Mouse (Mus musculus): ENCODE measurements at regions not wholly inside any gene's neighbourhood (a gene's known extent, or its start where the extent isn't known, plus 50 kb on each side); places are given as distances from the start of the nearest gene placed in this dataset.
A peak's percentile ranks its signal among the peaks of the same experiment; 100 is the strongest.

GRCm38 (mm10) chr8:92070704-92071103 lies 268.8 kb upstream of the Irx3 start:
- Histone ChIP-seq H3K9ac (no peak overlapping the region), H3K9me3 (ENCODE audit: low read length) (no peaks in the 10 kb centered on the region), H3K4me3 (ENCODE audit: low read depth, low read length) (no peak overlapping the region), H3K4me1 (ENCODE audit: insufficient read depth) (0 out of 2 replicates have a peak, but pooled peaks cover 4% of the 10 kb centered on the region), H3K36me3 (ENCODE audit: insufficient read depth) (no peaks in the 10 kb centered on the region), H3K27ac (ENCODE audit: low read depth, low read length) (no peak overlapping the region), H3K27me3 (ENCODE audit: insufficient read depth, low read length) (peaks cover 68% of the 10 kb centered on the region), H3K4me2 (ENCODE audit: low read depth) (no peak overlapping the region)
- 14% methylated on average over 8 of the region's 8 CpGs for WGBS
- no peak for TF ChIP-seq CTCF (IDR thresholded peaks at IDR 0.05; ENCODE audit: low read depth)
- ATAC-seq, result no peak
- peak; percentile 14 for DNase-seq

DNA sequence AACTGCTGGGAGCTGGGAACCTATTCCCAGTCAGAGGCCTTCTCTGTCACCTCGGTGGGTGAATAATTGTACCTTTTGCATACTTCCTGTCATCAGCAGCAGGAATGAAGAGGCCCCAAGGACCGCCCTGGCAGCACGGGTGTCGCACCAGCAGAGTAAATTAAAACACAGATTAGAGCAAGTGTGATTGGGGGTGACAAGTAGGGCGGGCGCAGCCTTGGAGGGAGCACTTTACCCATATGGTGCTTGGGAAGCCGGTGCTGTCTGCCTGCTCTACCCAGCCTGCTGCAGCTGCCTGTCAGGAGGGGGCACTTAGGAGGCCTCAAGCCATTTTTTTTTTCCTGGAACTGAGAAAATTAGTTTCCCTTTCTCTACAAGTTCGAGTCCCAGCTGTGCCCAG lies 264.6 kb upstream of the Irx3 start:
- ATAC-seq (no peak), DNase-seq (no peak)
- 21% methylated on average over 8 of the region's 8 CpGs for WGBS
- Histone ChIP-seq H3K4me2 (ENCODE audit: low read depth) (no peak overlapping the region), H3K9me3 (ENCODE audit: low read length) (no peaks in the 10 kb centered on the region), H3K27ac (ENCODE audit: low read depth, low read length) (no peak overlapping the region), H3K9ac (no peak overlapping the region), H3K4me1 (ENCODE audit: insufficient read depth) (no peaks in the 10 kb centered on the region), H3K4me3 (ENCODE audit: low read depth, low read length) (no peak overlapping the region), H3K36me3 (ENCODE audit: insufficient read depth) (no peaks in the 10 kb centered on the region), H3K27me3 (ENCODE audit: insufficient read depth, low read length) (peaks cover 79% of the 10 kb centered on the region)
- no peak for TF ChIP-seq CTCF (IDR thresholded peaks at IDR 0.05; ENCODE audit: low read depth)

DNA sequence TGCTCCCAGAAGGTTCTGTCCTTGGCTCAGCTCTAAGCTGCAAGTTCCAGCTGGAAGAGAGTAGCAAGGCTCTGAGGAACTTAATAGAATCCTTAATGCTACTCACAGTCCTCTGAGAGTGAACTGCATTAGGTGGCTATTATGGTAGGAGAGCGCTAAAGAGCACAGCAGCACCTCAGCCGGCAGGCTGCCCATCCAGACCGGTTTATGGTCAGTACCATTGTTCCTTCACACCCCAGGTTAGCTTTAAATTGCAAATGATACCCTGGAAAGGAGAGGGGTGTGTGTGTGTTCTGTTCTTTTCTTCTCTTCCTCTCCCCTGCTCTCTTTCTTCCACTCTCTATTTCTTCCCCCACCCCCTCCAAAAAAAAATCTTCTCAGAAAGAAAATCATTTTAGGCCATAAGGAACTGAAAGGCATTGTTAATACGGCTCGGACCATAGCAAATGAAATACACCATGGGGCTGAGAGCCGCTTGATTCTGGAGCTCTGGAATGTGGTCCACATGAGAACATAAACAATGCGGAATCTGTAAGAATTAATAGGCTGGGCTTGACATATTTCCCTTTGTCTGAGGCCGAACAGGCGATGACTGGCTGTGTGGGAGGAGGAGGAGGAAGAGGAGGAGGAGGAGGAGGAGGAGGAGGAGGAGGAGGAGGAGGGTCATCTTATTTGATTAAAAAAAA lies 263.8 kb upstream of the Irx3 start:
- Histone ChIP-seq H3K9ac (no peak overlapping the region), H3K27me3 (ENCODE audit: insufficient read depth, low read length) (peaks cover 80% of the 10 kb centered on the region), H3K9me3 (ENCODE audit: low read length) (no peaks in the 10 kb centered on the region), H3K4me1 (ENCODE audit: insufficient read depth) (no peaks in the 10 kb centered on the region), H3K36me3 (ENCODE audit: insufficient read depth) (no peaks in the 10 kb centered on the region), H3K27ac (ENCODE audit: low read depth, low read length) (no peak overlapping the region), H3K4me3 (ENCODE audit: low read depth, low read length) (no peak overlapping the region), H3K4me2 (ENCODE audit: low read depth) (no peak overlapping the region)
- no peak for TF ChIP-seq CTCF (IDR thresholded peaks at IDR 0.05; ENCODE audit: low read depth)
- no peak for DNase-seq
- 13% methylated on average over 9 of the region's 9 CpGs for WGBS
- no peak for ATAC-seq

DNA sequence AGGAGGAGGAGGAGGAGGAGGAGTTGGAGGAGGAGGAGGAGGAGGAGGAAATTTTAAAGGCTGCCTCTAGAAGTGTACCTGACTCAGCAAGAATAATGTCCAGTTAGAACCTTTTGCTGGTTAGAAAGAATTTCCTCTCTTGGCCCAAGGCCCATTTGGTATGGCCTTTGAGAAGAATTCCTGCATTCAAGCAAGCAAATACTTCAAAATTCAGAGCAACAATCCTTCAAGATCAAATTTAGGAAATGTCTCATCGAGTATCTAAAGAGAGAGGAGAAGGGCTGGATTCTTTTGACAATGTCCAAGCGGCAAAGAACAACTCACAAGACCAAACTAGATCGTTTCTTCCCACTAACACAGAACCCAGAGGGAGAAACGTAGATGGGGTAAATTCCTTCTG lies 263.1 kb upstream of the Irx3 start:
- H3K27me3 ChIP-seq (ENCODE audit: insufficient read depth, low read length), result peaks cover 79% of the 10 kb centered on the region
- no peak for DNase-seq
- 18% methylated on average over 4 of the region's 4 CpGs for WGBS

DNA sequence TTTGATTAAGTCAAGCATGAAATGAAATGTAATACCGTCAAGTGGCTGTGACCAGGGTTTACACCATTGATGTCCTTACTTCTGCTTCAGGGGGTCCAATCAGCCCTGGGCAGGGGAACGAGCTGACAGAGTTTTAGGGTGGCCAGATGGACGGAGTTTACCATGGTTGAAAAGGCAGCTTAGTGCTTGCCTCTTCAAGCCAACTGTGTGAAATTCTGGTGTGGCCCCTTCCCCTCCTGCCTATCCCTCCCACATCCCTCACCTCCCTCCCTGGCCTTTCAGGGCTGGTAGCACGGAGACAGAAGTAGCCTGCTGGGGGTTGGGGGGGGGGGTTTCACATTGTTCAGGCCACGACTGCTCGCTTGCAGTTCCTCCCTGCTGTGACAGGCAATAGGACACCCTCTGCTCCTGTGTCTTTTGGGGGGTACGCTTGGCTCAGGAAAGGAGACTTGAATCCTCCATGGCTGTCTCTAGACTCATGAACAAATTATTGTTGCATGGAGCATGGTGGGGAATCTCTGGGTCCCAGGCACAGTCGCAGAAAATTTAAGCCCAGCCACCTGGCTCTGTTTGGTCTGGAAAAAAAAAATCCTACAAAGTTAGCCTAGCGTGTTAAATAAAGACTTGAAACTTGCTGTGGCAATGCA lies 262.4 kb upstream of the Irx3 start:
- Histone ChIP-seq H3K4me2 (ENCODE audit: low read depth) (no peak overlapping the region), H3K27me3 (ENCODE audit: insufficient read depth, low read length) (peaks cover 80% of the 10 kb centered on the region), H3K27ac (ENCODE audit: low read depth, low read length) (no peak overlapping the region), H3K9me3 (ENCODE audit: low read length) (no peaks in the 10 kb centered on the region), H3K4me1 (ENCODE audit: insufficient read depth) (no peaks in the 10 kb centered on the region), H3K36me3 (ENCODE audit: insufficient read depth) (no peaks in the 10 kb centered on the region), H3K9ac (no peak overlapping the region), H3K4me3 (ENCODE audit: low read depth, low read length) (no peak overlapping the region)
- ATAC-seq (no peak), DNase-seq (no peak)
- WGBS, result 7% methylated on average over 9 of the region's 9 CpGs
- no peak for TF ChIP-seq CTCF (IDR thresholded peaks at IDR 0.05; ENCODE audit: low read depth)

More for the DNA sequence above, 263.1 kb upstream of the Irx3 start:
- no peaks in the 10 kb centered on the region for H3K9me3 ChIP-seq (ENCODE audit: low read length)
- H3K9ac ChIP-seq, result no peak overlapping the region
- H3K27ac ChIP-seq (ENCODE audit: low read depth, low read length), result no peak overlapping the region
- H3K4me3 ChIP-seq (ENCODE audit: low read depth, low read length), result no peak overlapping the region
- H3K36me3 ChIP-seq (ENCODE audit: insufficient read depth), result no peaks in the 10 kb centered on the region
- H3K4me1 ChIP-seq (ENCODE audit: insufficient read depth), result no peaks in the 10 kb centered on the region
- H3K4me2 ChIP-seq (ENCODE audit: low read depth), result no peak overlapping the region
- TF ChIP-seq CTCF (IDR thresholded peaks at IDR 0.05; ENCODE audit: low read depth), result no peak
- no peak for ATAC-seq

GRCm38 (mm10) chr8:92063333-92063732 lies 261.5 kb upstream of the Irx3 start:
- no peaks in the 10 kb centered on the region for H3K36me3 ChIP-seq (ENCODE audit: insufficient read depth)
- no peak for DNase-seq
- TF ChIP-seq CTCF (IDR thresholded peaks at IDR 0.05; ENCODE audit: low read depth), result 0 out of 2 replicates have a peak, but pooled peaks have one; percentile 20
- no peak overlapping the region for H3K27ac ChIP-seq (ENCODE audit: low read depth, low read length)
- no peak overlapping the region for H3K9ac ChIP-seq
- H3K27me3 ChIP-seq (ENCODE audit: insufficient read depth, low read length), result peaks cover 79% of the 10 kb centered on the region
- no peaks in the 10 kb centered on the region for H3K4me1 ChIP-seq (ENCODE audit: insufficient read depth)
- H3K4me3 ChIP-seq (ENCODE audit: low read depth, low read length), result no peak overlapping the region
- no peaks in the 10 kb centered on the region for H3K9me3 ChIP-seq (ENCODE audit: low read length)
- 78% methylated on average over 4 of the region's 4 CpGs for WGBS
- H3K4me2 ChIP-seq (ENCODE audit: low read depth), result no peak overlapping the region
- ATAC-seq, result no peak

DNA sequence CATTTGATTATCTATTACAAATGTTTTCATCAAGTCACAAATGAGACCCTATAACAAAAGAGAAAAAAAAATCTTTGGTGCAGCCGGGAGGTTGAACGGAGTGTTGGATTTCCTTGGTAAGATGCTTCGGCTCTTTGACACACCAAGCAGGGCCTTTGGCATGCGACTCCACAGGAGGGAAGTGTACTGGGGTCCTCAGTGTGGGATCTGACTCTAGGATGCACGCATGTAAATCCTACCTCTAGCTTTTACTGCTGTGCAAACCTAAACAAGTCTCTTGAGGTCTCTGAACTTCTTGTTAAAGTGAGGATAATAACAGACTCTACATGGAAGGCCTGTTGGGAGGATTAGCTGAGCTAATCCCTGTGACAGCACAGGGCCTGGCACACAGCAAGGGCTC lies 257.6 kb upstream of the Irx3 start:
- no peak overlapping the region for H3K27ac ChIP-seq (ENCODE audit: low read depth, low read length)
- H3K4me3 ChIP-seq (ENCODE audit: low read depth, low read length), result no peak overlapping the region
- no peak for TF ChIP-seq CTCF (IDR thresholded peaks at IDR 0.05; ENCODE audit: low read depth)
- H3K4me1 ChIP-seq (ENCODE audit: insufficient read depth), result no peaks in the 10 kb centered on the region
- no peaks in the 10 kb centered on the region for H3K36me3 ChIP-seq (ENCODE audit: insufficient read depth)
- H3K27me3 ChIP-seq (ENCODE audit: insufficient read depth, low read length), result peaks cover 70% of the 10 kb centered on the region
- no peaks in the 10 kb centered on the region for H3K9me3 ChIP-seq (ENCODE audit: low read length)
- no peak overlapping the region for H3K4me2 ChIP-seq (ENCODE audit: low read depth)
- WGBS, result 65% methylated on average over 5 of the region's 5 CpGs
- ATAC-seq, result no peak
- no peak overlapping the region for H3K9ac ChIP-seq
- no peak for DNase-seq
